Mouse (Mus musculus) megakaryocyte, embryonic 14.5 days (primary cell): Measurements from ENCODE around the gene Fmo6.

Experiments used
- FLI1 ChIP-seq: IDR thresholded peaks from 2 replicates; pipeline ENCODE4 v1.6.1; 2012; ENCODE audit warnings: low read length, inconsistent platforms, mixed read lengths
- GATA1 ChIP-seq: IDR thresholded peaks from 3 replicates; pipeline ENCODE4 v1.6.1; 2012; ENCODE audit warnings: mixed read lengths, low read length, inconsistent platforms, borderline replicate concordance

DNA sequence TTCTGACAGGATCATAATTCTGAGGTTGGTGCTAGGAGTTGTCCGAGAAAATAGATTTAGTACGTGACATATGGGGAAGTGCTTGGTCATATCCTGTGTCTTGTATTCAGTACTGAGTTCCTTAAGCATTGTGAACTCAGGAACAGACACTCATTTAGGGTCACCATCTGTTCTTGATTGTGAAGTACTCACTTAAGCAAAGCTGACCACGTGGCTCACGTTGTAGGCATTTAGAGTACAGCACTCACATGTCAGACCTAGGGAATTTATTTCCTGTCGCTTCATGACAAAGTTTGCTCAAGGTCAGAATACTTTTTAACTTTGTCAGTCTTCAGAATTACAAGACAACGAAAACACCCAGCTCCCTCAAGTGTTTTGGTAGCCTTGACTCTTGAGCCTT, 6.4 kb upstream of the Fmo6 start:
- TF ChIP-seq FLI1 (no peak), GATA1 (no peak)
